Mouse (Mus musculus): ENCODE results near the gene Olfr1278. TPM values are rescaled to one million over a fixed set of nuclear protein-coding genes. Genes with fewer than 3 reads are reported as not detected.

Gene Olfr1278
- polyA plus RNA-seq (2015; fragmentation: Illumina TruSeq; extraction: RNeasy Lipid Tissue Mini Kit (QIAGEN cat#74804); ENCODE audit: low read depth, low replicate concordance): not detected

DNA sequence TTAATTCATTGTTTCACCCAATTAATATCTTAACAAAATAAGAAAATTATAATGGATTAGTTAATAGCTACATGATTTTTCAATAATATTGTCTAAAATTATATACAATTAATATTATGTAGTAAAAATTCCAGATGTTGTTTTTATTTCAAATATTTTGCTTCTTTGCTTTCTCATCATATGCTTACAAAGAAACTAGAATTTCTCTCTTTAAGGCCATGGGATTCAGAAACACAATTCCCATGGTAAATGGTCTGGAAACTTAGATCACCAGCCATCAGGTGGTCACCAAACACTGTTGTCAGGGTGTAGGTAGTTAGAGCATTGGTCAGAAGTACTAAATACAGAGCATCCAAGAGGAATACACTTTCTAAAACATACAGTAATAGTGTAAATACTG lies at the start of gene Olfr1278:
TSS of gene Olfr1278 (plus strand) at position 301 of the 400 bp plus-strand sequence.

DNA sequence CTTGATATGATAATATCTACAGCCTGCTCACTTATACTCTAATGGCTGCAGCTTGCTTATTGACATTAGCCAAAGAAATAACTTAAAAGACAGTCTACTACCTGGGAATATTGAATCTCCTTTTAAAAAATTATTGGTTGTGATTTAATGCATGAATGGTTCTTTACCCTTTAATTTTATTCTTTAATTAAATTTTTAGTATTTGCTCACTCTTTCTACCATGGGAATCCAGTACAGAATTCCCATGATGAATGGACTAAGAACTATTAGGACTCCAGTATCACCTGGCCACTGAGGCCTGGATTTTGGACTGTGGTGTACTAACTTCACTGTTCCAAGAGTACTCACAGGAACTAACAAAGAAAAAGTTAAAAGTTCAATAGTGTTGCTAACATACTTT lies 35.7 kb upstream of the Olfr1278 start, which contains the start of gene Olfr1276:
TSS of gene Olfr1276 (plus strand) at position 301 of the 400 bp plus-strand sequence.

DNA sequence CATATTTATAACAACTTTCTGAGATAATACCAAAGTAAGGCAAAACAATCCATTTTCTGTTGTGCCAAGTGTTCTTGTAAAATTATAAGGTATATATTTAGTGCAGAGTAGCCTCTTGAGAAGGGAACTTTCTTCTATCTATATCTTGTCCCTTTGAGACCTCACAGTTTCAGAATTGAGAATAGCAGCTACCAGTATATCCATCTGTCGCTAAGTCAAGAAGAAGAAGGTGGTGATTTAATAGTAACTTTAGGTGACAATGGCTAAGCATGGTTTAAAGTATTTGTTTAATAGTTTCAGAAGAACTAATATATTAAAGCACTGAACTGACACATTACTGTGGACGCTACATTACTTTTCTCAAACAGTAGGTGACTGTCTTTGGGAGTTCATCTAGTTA lies 15.9 kb upstream of the Olfr1278 start, which contains the start of gene Olfr1277:
TSS of gene Olfr1277 (minus strand) at position 101 of the 400 bp plus-strand sequence.

DNA sequence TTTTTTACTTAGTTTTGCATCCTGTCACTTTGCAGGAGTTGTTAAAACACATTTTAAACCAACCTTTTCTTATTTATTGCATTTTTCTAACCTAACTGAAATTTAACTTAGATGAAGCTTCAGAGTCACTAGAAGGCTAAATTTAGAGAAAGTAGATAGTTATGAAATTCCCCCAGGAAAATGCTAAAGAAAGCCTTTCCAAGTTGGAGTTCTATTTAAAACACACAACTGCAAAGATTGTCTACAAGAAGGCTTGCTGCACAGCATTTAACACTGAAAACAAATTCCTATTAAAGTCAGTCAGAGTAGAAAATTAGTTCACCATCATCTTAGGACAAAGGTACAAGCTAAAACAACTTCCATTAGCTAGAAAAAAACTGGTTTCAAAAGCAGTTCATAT lies 10.4 kb downstream of the Olfr1278 start, which contains the start of gene Olfr1279:
TSS of gene Olfr1279 (plus strand) at position 262 of the 400 bp plus-strand sequence.

DNA sequence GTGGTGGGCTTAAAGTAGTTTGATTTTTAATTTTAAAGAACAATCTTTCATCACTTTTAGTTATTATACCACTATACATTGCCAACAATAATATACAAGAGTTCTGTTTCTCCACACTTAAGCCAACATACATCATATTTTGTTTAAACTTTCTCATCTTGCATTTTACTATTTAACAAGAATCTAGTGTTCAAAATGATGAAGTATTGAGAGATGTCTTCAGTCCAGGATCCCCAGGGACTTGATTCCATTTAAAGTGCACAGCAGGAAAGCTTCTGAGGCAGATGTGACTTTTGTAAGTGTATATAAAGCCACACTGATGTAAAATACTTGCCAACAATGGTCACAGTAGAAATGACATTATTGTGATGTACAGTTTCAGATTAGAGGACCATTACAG lies 23.8 kb downstream of the Olfr1278 start, which contains the start of gene Olfr1280:
TSS of gene Olfr1280 (plus strand) at position 301 of the 400 bp plus-strand sequence.

DNA sequence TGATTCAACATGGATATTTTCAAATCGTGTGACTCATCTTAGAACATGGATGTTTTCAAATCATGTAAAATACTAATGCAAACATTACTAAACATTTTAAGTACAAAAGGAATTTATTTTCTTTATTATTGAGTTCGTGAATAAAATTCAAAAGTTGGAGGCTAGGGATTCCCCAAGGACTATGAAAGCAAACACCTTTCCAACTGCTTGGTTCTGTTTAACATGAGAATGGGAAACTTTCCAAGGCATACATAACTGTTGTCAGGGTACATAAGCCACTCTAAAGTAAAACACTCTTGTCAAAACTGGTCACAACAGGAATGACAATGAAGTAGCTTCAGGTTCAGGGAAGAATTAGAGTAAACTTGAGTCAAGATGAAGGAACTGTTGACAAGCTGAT lies 36.3 kb downstream of the Olfr1278 start, which contains the start of gene Olfr1281:
TSS of gene Olfr1281 (plus strand) at position 301 of the 400 bp plus-strand sequence.

DNA sequence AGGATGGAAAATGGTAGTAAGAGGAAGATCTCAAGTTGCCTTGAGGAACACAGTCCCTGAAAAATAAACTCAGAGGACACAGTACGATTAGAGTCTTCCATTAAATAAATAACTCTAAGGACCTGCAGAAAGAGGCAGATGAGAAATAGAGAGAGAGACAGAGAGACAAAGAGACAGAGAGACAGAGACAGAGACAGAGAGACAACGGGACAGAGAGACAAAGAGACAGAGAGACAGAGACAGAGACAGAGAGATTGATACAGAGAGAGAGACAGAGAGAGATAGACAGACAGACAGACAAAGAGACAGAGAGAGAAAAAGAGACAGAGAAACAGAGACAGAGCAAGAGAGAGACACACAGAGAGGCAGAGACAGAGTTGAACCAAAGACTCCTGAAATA lies 46.0 kb downstream of the Olfr1278 start, which contains the start of gene Olfr1282:
TSS of gene Olfr1282 (minus strand) at position 101 of the 400 bp plus-strand sequence.

Other genes with a start within 250 kb of the Olfr1278 start
- gene Gm13941, start 184.2 kb upstream of the Olfr1278 start, polyA plus RNA-seq (2015; fragmentation: Illumina TruSeq; extraction: RNeasy Lipid Tissue Mini Kit (QIAGEN cat#74804); ENCODE audit: low read depth, low replicate concordance): not detected
- gene Gm15130, start 137.2 kb upstream of the Olfr1278 start, polyA plus RNA-seq (2015; fragmentation: Illumina TruSeq; extraction: RNeasy Lipid Tissue Mini Kit (QIAGEN cat#74804); ENCODE audit: low read depth, low replicate concordance): not detected
- gene 4930430A15Rik, start 60.5 kb upstream of the Olfr1278 start, polyA plus RNA-seq (2015; fragmentation: Illumina TruSeq; extraction: RNeasy Lipid Tissue Mini Kit (QIAGEN cat#74804); ENCODE audit: low read depth, low replicate concordance): not detected
- gene Olfr1275, start 54.9 kb upstream of the Olfr1278 start, polyA plus RNA-seq (2015; fragmentation: Illumina TruSeq; extraction: RNeasy Lipid Tissue Mini Kit (QIAGEN cat#74804); ENCODE audit: low read depth, low replicate concordance): not detected
- not detected for gene Olfr1276, start 35.6 kb upstream of the Olfr1278 start, polyA plus RNA-seq (2015; fragmentation: Illumina TruSeq; extraction: RNeasy Lipid Tissue Mini Kit (QIAGEN cat#74804); ENCODE audit: low read depth, low replicate concordance)
- gene Olfr1277, start 16.0 kb upstream of the Olfr1278 start, polyA plus RNA-seq (2015; fragmentation: Illumina TruSeq; extraction: RNeasy Lipid Tissue Mini Kit (QIAGEN cat#74804); ENCODE audit: low read depth, low replicate concordance): not detected
- gene Olfr1279, start 10.5 kb downstream of the Olfr1278 start, polyA plus RNA-seq (2015; fragmentation: Illumina TruSeq; extraction: RNeasy Lipid Tissue Mini Kit (QIAGEN cat#74804); ENCODE audit: low read depth, low replicate concordance): not detected
- not detected for gene Olfr1280, start 23.9 kb downstream of the Olfr1278 start, polyA plus RNA-seq (2015; fragmentation: Illumina TruSeq; extraction: RNeasy Lipid Tissue Mini Kit (QIAGEN cat#74804); ENCODE audit: low read depth, low replicate concordance)
- not detected for gene Olfr1281, start 36.4 kb downstream of the Olfr1278 start, polyA plus RNA-seq (2015; fragmentation: Illumina TruSeq; extraction: RNeasy Lipid Tissue Mini Kit (QIAGEN cat#74804); ENCODE audit: low read depth, low replicate concordance)
- gene Olfr1282, start 45.9 kb downstream of the Olfr1278 start, polyA plus RNA-seq (2015; fragmentation: Illumina TruSeq; extraction: RNeasy Lipid Tissue Mini Kit (QIAGEN cat#74804); ENCODE audit: low read depth, low replicate concordance): not detected
- gene Olfr1283, start 76.7 kb downstream of the Olfr1278 start, polyA plus RNA-seq (2015; fragmentation: Illumina TruSeq; extraction: RNeasy Lipid Tissue Mini Kit (QIAGEN cat#74804); ENCODE audit: low read depth, low replicate concordance): not detected
- not detected for gene Olfr1284, start 85.4 kb downstream of the Olfr1278 start, polyA plus RNA-seq (2015; fragmentation: Illumina TruSeq; extraction: RNeasy Lipid Tissue Mini Kit (QIAGEN cat#74804); ENCODE audit: low read depth, low replicate concordance)
- not detected for gene Olfr1286, start 133.0 kb downstream of the Olfr1278 start, polyA plus RNA-seq (2015; fragmentation: Illumina TruSeq; extraction: RNeasy Lipid Tissue Mini Kit (QIAGEN cat#74804); ENCODE audit: low read depth, low replicate concordance)
- not detected for gene Olfr1287, start 159.0 kb downstream of the Olfr1278 start, polyA plus RNA-seq (2015; fragmentation: Illumina TruSeq; extraction: RNeasy Lipid Tissue Mini Kit (QIAGEN cat#74804); ENCODE audit: low read depth, low replicate concordance)
- gene Olfr1288, start 184.0 kb downstream of the Olfr1278 start, polyA plus RNA-seq (2015; fragmentation: Illumina TruSeq; extraction: RNeasy Lipid Tissue Mini Kit (QIAGEN cat#74804); ENCODE audit: low read depth, low replicate concordance): not detected
- not detected for gene Olfr1289, start 190.7 kb downstream of the Olfr1278 start, polyA plus RNA-seq (2015; fragmentation: Illumina TruSeq; extraction: RNeasy Lipid Tissue Mini Kit (QIAGEN cat#74804); ENCODE audit: low read depth, low replicate concordance)
- gene Olfr1290, start 203.7 kb downstream of the Olfr1278 start, polyA plus RNA-seq (2015; fragmentation: Illumina TruSeq; extraction: RNeasy Lipid Tissue Mini Kit (QIAGEN cat#74804); ENCODE audit: low read depth, low replicate concordance): not detected
- gene Olfr1291-ps1, start 207.0 kb downstream of the Olfr1278 start, polyA plus RNA-seq (2015; fragmentation: Illumina TruSeq; extraction: RNeasy Lipid Tissue Mini Kit (QIAGEN cat#74804); ENCODE audit: low read depth, low replicate concordance): not detected
- not detected for gene Olfr1293-ps, start 235.1 kb downstream of the Olfr1278 start, polyA plus RNA-seq (2015; fragmentation: Illumina TruSeq; extraction: RNeasy Lipid Tissue Mini Kit (QIAGEN cat#74804); ENCODE audit: low read depth, low replicate concordance)

Data from brain, adult 10 weeks (tissue).